Mouse (Mus musculus): ENCODE measurements around the gene Thsd4.

Gene Thsd4

DNA sequence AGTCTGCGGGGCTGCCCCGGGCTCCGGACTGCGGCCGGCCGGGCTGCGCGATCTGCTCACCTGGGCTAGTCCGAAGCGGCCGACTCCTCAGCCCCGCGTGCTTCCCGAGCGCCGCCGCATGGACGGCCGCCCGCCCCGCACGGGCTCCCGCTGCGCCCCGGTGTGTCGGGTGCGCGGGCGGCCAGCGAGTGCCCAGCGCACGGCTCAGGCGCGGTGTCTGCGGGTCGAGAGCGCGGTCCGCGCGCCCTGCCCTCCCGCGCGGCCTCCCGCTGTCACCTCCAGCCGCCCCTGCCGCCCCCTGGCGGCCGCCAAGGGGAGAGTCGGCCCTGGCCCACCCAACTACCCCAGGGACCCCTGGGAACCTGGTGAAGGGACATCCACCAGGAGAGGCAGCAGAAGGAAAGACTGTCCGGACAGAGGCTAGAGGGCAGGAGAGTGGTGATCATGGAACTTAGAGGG, at the start of gene Thsd4:
Thsd4 (minus strand) TSS at position 241 of the 459 bp plus-strand sequence.
- DNase-seq (ENCODE audit: low read depth, low spot score): no peak

DNA sequence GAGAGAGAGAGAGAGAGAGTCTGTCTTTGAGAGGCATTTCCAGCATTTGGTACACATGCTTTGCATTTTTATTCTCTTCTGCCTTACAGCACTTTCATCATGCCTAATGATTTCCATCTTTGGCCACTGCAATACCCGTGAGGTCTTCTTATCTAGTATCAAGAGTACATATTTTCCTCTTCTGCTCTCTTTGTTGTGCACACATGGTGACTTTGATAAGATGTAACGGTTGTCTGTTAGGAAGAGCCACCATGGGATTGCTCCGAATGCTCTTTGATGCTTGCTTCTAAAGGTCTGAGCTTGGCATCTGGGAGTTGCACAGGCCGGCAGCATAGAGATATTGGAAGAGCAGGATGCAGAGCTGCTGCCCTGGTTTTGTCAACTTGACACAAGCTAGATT, 49.2 kb upstream of the Thsd4 start:
- DNase-seq (ENCODE audit: low read depth, low spot score): no peak

DNA sequence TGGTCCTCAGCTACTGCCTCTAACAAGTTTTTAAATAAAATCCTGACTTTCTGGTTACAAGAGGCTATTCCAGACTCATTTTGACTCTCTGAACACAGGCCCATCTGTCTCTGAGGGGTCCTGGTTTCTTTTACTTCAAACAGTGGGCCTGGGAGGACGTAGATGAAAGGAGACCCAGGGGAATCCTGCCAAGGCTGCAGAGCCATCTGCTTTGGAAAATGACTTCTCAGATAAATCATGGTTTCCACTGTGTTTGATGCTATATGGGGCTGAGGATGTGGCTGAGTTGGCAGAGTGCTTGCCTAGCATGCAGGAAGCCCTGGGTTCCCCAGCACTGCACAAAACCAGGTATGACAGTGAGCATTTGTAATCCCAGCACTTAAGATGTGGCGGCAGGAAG, 47.5 kb upstream of the Thsd4 start:
- no peak for DNase-seq (ENCODE audit: low read depth, low spot score)

DNA sequence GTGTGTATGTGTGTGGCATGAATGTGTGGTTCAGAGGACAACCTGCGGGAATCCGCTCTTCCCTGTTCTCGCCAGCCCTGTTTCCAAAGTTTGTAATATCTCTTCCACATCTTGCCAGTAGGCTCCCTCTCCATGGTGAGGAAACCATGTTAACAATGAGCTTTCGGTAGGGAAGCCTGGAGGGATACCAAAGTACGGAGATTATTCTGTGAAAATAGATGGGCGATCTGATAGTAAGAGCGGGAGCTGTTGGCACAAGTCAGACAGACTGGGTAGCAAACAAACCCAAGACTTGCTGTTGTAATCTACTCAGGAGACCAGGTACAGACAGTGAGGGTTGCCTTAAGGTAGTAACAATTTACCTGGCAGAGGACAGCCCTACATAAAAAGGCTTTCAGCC, 42.0 kb upstream of the Thsd4 start:
- no peak for DNase-seq (ENCODE audit: low read depth, low spot score)

DNA sequence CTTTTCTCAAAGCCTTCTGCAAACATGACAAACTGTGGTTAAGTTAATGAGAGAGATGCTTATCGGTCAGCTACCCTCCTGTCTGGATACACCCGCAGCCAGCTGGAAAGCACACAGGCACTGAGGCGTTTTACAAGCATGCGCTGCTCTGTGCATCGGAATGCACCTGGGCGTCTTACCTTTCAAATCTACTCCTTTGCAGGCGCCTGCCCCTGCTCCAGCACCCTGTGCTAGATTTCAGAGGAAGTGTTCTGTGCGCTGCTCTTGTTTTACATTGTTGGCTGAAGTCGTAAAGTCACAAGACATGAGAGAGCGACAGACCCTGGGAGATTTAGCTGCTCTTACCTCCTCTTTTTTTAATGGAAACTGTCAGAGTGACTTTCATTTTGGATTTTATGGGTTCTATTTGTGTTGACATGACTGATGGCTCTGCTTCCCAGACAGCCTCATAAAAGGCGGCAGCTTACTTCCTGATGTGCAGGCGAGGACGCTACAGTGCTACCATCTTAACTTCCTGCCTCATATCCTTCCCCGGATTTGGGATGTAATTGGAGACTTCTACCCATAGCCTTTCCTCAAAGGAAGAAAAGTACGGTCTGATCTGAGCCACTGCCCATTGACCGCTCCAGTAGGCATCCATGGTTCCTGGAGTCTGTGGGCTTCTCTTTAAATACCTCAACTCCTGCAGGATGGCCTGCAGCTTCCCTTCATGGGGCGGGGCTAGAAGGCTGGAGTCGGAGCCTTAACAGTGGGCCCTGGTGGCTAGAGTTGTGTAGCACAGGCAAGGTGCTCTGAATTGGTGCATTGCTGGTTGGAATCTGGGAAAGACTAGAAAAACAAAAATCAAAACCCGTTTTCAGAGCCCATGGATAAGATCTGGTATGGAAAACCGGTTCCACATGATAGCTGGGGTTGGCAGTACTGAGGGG, 40.9 kb upstream of the Thsd4 start:
- DNase-seq (ENCODE audit: low read depth, low spot score): no peak

DNA sequence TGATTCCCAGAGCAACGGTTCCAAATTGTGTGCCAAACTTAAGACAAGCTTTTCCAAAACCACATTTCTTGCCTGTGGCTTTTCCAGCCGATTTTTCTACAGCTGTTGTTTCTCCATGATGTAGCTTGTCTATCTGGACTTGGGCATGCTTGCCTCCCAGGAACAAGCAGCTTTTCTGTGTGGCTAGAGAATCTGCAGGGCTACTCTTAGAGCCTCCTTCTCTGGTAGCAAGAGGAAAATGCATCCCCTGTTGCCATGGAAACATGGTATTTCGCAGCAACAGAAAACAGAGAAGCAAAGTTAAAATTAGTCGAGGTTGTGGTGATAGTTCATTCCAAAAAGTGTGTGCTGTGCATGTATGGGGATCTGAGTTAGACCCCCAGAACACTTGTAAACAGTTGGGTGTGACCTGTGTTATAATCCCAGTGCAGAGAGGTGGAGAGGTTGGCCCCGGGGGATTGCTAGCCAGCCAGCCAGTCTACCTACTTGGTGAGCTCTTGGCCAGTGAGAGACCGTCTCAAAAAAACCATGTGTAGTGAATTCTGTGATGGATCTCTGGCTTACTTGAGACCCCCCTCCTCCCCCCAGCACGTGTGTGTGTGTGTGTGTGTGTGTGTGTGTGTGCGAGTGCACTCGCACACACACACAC, 39.9 kb upstream of the Thsd4 start:
- no peak for DNase-seq (ENCODE audit: low read depth, low spot score)

DNA sequence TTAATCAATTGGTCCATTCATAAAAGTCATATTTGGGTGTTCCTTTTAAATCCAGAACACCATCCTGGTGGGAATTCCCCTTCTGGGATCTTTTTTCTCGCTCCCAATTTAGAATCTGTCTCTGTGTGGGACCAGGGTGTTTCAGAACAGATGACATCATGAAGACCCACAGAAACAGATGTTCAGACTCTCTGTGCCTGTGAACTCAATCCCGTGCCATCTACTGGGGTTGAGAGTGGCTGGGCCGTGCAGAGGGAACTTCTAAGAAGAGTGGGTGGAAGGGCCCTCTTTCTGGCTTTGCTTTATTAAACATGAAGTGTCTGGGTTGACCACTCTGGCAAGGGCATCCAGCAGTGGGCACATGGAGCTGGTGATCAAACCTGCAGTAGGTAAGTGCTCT, 36.7 kb upstream of the Thsd4 start:
- no peak for DNase-seq (ENCODE audit: low read depth, low spot score)

DNA sequence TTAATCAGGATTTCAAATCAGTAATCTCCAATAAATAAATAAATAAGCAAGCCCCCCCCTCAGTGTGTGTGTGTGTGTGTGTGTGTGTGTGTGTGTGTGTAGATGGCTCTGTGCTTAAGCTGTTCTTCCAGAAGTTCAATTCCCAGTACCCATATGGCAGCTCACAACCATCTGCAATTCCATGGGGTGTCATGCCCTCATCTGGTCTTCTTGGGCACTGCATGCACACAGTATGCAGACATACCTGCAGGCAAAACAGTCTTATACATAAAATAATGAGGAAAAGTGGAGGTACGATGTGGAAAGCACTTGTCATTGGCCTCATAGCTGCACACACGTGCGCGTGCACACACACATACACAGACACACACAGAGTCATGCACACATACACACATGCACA, 29.4 kb upstream of the Thsd4 start:
- DNase-seq (ENCODE audit: low read depth, low spot score): no peak

DNA sequence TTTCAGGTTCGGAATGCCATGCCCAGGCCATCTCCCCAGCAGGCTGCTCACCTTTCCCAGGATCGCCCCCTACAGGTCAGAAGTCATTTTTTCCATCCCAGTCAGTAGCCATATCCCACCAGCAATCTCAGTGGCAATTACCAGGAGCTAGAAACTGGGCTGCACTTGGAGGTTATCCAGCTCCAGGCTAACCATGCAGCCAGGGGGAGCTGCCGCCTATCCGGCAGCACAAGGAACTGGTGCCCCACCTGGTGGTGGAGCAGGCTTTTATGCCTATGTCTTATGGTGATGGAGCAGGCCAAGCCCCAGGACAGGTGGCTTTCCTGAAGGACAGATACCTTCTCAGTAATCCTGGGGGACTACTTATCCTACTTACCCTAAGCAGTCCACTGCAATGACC, 26.3 kb upstream of the Thsd4 start:
- no peak for DNase-seq (ENCODE audit: low read depth, low spot score)

DNA sequence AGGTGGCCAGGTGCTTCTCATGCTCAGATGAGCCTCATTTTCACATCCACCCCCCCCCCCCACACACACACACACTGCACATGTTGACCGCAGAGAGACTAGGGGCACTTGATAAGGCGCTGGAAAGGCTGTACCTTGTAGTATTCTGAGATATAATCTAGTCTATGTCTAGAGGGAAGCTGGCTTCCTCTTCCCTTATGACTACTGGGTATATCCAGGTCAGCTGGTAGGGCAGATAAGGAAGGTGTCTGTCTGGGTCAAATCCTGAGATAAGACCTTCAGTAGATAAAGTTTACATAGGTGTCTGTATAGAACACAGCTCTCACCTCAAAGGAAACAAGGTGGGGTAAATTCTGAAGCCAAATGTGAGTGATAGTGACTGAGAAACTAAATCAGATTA, 24.3 kb upstream of the Thsd4 start:
- no peak for DNase-seq (ENCODE audit: low read depth, low spot score)

DNA sequence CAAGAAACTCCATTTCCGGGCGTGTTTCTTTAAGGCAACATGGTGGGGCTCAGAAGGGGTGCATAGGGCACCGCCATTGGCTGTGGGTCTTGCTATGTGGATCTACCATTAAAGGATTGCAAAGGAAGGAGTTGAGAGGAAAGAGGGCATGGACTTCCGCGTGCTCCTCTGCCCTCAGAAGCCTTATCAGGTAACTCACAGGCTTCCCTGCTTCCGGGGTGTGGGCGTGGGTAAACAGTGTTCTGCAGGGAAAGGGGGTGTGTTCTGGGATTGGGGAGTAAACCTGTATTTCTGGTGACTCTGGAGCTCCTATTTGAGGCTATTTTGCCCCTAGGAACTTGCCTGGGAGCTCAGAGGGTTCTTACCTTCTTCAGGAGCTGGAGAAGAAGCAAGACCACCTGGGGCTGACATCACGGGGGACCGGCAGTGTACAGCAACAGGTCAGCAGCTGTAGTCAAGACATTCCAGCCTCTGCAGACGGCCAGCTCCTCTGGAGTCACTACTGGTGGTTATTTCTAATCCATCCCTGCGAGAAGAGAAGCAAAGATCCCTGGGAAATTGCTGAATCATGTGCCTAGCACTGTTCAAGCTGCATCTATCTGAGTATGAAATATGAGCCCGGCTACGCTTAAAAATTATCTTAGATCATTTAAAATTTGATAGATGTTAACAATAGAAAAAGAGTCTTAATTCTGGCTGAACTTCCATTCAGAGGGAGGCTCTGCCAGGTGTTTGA, 23.7 kb upstream of the Thsd4 start:
- no peak for DNase-seq (ENCODE audit: low read depth, low spot score)

DNA sequence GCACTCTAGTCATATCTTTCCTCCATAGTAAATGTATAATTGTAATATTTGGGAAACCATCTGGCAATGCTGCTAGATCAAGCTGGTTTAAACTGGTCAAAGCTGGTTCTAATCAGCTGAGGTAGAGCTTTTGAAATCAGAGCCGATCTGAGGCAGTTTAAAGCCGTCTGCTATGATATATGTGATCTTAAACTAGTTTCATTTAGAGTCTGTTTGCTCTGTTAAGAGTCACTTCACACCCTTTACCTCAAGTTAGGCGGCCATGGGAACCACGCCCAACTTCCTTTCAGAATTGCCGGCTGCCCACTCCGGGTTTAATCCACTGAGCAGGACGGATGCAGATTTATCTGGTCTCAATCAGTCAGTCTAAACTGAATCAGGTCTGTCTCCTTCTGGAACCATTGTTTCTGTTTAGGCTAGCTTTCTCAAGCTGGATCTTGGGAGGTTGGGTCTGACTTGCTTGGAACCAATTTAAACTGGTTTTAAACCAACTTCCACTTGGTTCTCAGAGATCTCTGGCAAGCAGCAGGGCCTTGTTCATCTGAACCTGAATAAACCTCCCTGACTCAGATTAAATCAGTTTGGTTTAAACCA, 21.7 kb upstream of the Thsd4 start:
- no peak for DNase-seq (ENCODE audit: low read depth, low spot score)

DNA sequence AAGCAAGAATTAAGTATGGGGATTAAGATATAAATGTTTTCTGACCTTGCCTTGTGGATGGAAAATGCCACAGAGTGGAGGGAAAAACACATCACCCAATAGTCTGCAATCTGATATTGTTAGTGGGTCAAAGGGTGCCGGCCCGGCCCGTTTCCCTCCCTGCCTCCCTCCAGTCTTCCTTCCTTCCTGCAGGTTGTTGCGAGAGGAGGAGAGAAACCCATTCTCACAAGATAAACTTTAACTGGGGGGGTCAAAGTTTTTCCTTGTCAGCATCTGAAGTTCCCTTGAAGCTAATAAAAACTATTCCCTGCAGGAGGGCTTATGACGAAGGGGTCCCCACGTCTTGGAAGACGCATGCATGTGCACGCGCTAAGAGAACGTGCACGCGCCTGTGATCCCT, 8.5 kb upstream of the Thsd4 start:
- no peak for DNase-seq (ENCODE audit: low read depth, low spot score)

DNA sequence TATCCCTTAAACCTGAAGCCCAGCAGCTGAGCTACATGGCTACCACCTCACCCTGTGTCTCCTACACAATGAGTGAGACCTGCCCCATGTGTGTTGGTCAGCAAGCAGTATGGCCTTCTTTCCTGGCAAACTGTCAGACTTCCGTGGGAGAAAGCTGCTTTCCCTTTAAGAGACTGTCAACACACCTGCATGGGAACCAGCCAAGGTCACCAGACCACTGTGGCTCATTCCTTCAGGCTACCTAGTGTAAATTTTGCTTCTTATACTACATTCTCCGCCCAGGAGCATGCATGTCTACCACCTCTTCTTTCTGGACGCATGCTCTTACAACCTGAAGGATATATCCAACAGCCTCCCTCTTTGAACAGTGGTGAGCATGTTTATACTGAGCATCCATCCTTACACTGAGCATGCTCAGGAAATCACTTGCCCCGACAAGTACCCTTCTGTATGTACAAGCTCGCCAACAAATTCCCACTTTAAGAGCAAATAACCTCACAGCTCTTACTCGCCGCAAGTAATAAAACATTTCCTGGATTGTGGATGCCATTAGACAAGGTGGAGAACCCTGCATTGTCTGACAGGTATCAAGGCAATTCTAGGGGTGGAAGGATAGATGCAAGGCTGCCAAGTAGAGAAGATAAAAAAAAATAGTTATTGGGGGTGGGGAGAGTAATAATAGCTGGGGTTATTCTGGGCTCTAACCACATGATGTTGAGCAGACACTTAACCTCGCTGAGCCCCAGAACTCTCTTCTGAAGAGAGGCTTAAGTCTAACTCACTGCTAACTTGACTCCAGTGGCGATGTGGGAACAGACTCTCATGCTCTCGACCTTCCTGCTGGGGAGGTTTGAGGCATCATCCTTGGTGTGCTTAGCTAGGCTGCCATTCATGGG, 7.8 kb upstream of the Thsd4 start:
- no peak for DNase-seq (ENCODE audit: low read depth, low spot score)

DNA sequence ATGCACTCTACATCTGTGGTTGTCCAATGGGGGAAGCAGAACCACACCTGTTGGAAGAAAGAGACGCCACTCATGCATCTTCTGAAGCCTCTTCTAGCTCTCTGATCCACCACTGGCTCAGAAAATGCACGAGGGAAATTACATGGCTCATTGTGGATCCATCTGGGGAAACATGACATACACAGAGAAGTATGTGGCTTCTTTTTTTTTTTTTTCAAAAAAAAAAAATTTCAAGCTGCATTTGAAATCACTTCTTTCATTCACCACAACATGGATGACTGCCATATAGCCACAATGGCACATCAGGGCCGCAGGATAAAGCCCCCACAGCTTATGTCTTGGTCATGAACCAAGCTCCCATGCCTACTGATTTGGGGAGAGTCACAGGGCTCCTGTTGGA, 6.4 kb upstream of the Thsd4 start:
- DNase-seq (ENCODE audit: low read depth, low spot score): no peak

DNA sequence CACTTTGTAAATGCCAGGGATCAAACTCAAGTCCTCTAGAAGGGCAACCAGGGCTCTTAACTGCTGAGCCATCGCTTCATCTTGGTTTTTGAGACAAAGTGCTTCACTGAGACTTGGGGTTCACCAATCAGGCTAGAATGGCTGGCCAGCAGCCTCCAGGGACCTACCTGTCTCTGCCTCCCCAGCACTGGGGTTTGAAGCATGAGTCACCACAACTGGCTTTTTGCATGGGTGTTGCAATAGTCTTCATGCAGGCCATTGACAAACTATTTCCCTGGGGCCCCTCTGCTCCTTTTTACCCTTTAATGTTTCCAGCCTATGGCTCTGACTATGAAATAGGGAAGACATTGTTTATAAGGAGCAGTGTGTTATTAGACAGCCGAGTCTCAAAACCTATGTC, 6.0 kb upstream of the Thsd4 start:
- no peak for DNase-seq (ENCODE audit: low read depth, low spot score)

DNA sequence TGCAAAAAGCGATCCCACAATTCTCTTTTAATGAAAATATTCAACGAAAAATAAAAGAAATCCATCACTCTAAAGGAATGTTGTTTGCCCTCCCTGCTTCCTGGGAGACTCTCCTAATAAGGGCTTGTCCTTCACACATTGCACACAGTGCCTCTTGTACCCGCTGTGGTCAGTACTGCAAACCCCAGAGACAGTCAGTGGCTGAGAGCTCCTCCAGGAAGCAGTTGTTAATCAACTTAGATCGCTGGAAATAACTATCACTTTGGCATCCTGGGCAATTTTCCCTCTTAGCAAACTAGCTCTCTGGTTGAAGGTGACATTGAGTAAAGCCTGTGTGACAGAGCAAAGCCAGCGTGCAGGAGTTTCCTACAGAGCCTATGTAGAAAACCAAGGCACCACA, 5.2 kb upstream of the Thsd4 start:
- no peak for DNase-seq (ENCODE audit: low read depth, low spot score)

DNA sequence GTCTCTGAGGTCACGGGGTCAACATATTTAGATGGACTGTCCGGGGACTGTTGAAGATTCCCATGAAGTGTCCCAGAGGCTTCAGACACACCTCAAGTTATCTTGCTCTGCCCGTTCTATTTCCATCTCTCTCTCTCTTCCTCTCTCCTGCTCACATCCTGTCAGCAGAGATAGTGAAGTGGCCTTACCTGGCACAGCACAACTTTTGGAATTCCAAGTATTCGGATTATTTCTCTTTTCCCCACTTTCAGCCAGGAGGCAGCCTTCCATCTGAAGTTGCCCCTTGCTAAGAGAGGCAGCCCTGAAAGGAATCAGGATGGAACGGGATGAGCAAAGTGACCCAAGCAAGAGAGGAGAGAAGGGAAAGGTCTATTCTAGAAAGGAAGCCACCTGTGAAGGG, 4.3 kb upstream of the Thsd4 start:
- DNase-seq (ENCODE audit: low read depth, low spot score): no peak

DNA sequence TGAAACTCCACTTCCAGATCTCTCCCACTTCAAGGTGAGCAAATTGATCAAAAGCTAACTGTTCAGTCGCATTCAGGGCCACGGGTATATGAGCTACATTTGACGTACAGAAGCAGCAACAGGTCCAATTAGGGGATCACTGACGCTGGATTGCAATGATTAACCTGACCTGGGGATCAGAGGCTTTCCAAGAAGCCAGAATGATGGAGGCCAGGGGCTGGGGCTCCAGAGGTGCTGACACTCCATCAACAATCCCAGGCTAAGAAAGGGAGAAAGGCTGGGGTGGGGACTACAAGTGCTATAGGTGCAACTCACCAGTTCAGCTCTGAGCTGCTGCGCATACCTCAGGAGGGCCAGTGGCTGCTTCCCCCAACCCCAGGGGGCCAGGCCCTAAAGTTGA, 703 bp downstream of the Thsd4 start:
- no peak for DNase-seq (ENCODE audit: low read depth, low spot score)

DNA sequence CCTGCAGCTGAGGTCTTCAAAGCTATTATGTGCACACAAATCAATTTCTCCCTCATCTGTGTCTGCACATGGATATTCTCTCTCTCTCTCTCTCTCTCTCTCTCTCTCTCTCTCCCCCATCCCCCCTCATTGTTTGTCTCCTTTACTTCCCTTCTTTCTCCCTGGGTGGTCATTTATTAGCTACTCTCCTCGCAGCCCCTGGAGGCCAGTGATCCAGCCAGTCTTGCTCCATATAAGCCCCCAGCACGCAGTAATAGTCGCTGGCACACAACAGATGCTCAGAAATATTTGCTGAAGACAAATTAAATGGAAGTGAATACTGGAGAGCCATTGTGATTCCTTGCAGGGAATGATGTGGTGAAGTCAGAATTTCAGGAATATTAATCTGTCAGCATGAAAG, 2.2 kb downstream of the Thsd4 start:
- no peak for DNase-seq (ENCODE audit: low read depth, low spot score)

DNA sequence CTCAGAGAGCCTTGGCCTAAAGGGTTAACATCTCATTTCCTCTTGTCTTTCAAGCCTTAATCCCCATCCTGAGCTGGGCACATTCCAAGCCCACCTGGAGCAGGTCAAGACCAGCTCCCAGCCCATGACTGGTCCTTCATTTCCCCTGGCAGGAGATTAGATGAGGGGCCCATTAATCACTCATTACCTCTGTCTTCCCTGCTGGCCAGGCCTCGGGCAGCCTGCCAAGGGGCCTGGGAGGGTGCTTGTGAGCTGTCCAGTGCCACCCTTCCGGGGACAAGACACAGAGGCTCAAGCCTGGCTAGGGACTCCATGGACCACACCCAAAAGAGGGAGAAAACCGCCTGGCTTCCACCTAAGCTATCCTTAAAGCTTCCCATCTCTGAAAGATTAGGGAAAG, 3.6 kb downstream of the Thsd4 start:
- no peak for DNase-seq (ENCODE audit: low read depth, low spot score)
